Mouse (Mus musculus) c-Kit-positive CD71-positive TER-119-negative erythroid progenitor cells, embryonic 14.5 days (primary cell): ENCODE data around the gene Smco4.
"Not testable (repeated sequence)": the region's sequence is repeated elsewhere in the genome, so short reads cannot be mapped to it uniquely, and the experiment has no call there.

Source experiments
- DNase-seq: peaks from one replicate; pipeline ENCODE4 v3.0.0-alpha.2; 2013; ENCODE audit warnings: low read depth

Gene Smco4

GRCm38 (mm10) chr9:15493235-15493924 is at the start of gene Smco4:
TSS of gene Smco4 (plus strand) at chr9:15493432.
- DNase-seq = peak; percentile 39

GRCm38 (mm10) chr9:15447397-15447796 is 45.8 kb upstream of the Smco4 start:
- DNase-seq = no peak

GRCm38 (mm10) chr9:15450921-15451320 is 42.3 kb upstream of the Smco4 start:
- no peak for DNase-seq

- DNase-seq = no peak
These were observed 21.0 kb upstream of the Smco4 start for GRCm38 (mm10) chr9:15472256-15472655.

GRCm38 (mm10) chr9:15473206-15473605 is 20.0 kb upstream of the Smco4 start:
- DNase-seq = no peak

GRCm38 (mm10) chr9:15477556-15477955 is 15.7 kb upstream of the Smco4 start:
- DNase-seq = no peak

GRCm38 (mm10) chr9:15487682-15488424 is 5.4 kb upstream of the Smco4 start:
- no peak for DNase-seq

- DNase-seq = no peak
These were observed 3.9 kb upstream of the Smco4 start for GRCm38 (mm10) chr9:15489293-15489692.

- no peak for DNase-seq
These were observed 2.7 kb upstream of the Smco4 start for GRCm38 (mm10) chr9:15490331-15491100.

GRCm38 (mm10) chr9:15491686-15492085 is 1.5 kb upstream of the Smco4 start:
- no peak for DNase-seq

- no peak for DNase-seq
These were observed 831 bp upstream of the Smco4 start for GRCm38 (mm10) chr9:15492401-15492800.

GRCm38 (mm10) chr9:15493925-15494558 is 810 bp downstream of the Smco4 start:
- peak; percentile 21 for DNase-seq

- not testable (repeated sequence) for DNase-seq
These were observed 2.0 kb downstream of the Smco4 start for GRCm38 (mm10) chr9:15495281-15495680.

GRCm38 (mm10) chr9:15495921-15496577 is 2.8 kb downstream of the Smco4 start:
- no peak for DNase-seq

- DNase-seq = no peak
These were observed 6.8 kb downstream of the Smco4 start for GRCm38 (mm10) chr9:15500025-15500424.

- no peak for DNase-seq
These were observed 8.4 kb downstream of the Smco4 start for GRCm38 (mm10) chr9:15501319-15502256.

- DNase-seq = no peak
These were observed 9.2 kb downstream of the Smco4 start for GRCm38 (mm10) chr9:15502476-15502875.

- no peak for DNase-seq
These were observed 10.1 kb downstream of the Smco4 start for GRCm38 (mm10) chr9:15503307-15503706.

GRCm38 (mm10) chr9:15503827-15504226 is 10.6 kb downstream of the Smco4 start:
- DNase-seq = no peak

GRCm38 (mm10) chr9:15505288-15505687 is 12.1 kb downstream of the Smco4 start:
- no peak for DNase-seq

- DNase-seq = no peak
These were observed 13.6 kb downstream of the Smco4 start for GRCm38 (mm10) chr9:15506863-15507262.
